ENCODE assay signal across 8 mouse cellular contexts in the genomic region with DNA sequence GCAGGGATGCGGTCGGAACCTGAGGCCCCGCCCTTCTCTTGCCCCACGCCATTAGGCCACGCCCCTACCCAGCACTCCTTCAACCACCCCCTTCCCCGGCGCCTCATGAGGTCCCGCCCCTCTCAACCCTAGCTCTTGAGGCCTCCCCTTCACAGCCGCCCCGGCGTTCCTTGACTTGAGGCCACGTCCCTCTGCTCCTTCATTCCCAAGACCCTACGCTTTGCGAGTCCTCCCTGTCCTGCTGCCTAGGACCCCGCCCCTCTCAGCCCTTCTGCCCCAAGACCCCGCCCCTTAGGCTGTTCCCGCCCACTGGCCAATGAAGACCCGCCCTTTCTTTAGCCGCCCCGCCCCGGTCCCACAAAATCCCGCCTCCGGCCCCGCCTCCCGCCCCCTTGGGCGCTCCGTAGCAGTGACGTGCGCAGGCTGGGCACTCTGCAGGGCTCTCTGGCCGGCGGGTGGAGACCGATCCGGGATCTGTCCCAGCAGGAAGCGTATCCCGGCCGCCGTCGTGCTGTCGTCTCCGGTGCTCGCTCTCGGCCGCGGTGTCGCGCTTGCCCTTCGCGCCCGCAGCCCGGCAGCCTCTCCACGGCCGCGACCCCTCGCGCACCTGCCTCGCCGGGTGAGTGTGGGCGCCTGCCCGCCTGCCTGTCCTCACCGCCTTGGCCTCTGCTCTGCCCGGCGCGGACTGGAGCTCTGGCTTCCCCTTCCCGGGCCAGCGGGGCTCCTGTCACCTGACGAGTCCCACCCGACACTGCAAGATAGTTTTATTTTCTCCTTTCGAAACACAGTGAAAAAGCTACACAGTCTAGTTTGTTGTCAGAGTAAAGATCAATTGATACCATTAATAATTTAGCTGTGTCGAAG. TPM values are rescaled to one million over a fixed set of nuclear protein-coding genes. Genes with fewer than 3 reads are reported as not detected.
A peak's percentile ranks its signal among the peaks of the same experiment; 100 is the strongest.
DNase-seq lines count a peak whose midpoint lies in the region; ATAC-seq lines count a peak whose summit lies in the region.

Gene Myo6 (plus strand): TSS at position 421 of the 864 bp plus-strand sequence.

- peak; percentile 96 for ATAC-seq in intestine, embryonic 14.5 days (replicated peaks; ENCODE audit: low FRiP score, low TSS enrichment, low read depth)
- peak; percentile 88 for ATAC-seq in megakaryocyte progenitor cell, adult 5-6 weeks (replicated peaks; ENCODE audit: poor library complexity)

- H3K36me3 ChIP-seq in intestine, embryonic 14.5 days (ENCODE audit: control insufficient read depth, insufficient read depth, low read length), result no peaks in the 10 kb centered on the region

- intact Hi-C loops in left cerebral cortex, postnatal 10 days (cut with DNase I), result no loop called here

- H3K27me3 ChIP-seq in intestine, embryonic 14.5 days (replicated peaks; ENCODE audit: control insufficient read depth, insufficient read depth, low read length), result no peaks in the 10 kb centered on the region

- H3K4me1 ChIP-seq in intestine, embryonic 14.5 days (replicated peaks; ENCODE audit: control insufficient read depth, insufficient read depth, low read length), result peaks cover 8% of the 10 kb centered on the region

- DNase-seq in adrenal gland, adult 2 months, result peak; percentile 97
- peak; percentile 95 for DNase-seq in embryo, embryonic 11 days
- DNase-seq in gastrocnemius, postnatal 25 days, result peak; percentile 93
- DNase-seq in intestine, embryonic 14.5 days (ENCODE audit: low spot score), result peak; percentile 99
- peak; percentile 91 to 94 for DNase-seq in left cerebral cortex, postnatal 10 days (ENCODE audit: extremely low spot score in 1 of 2, low spot score in 2 of 2)
- peak; percentile 95 to 96 for DNase-seq in right cerebral cortex, postnatal 10 days (ENCODE audit: low spot score in 2 of 2)
- peak; percentile 96 for DNase-seq in urinary bladder, postnatal 14 days (ENCODE audit: low spot score)

- peak within 1 kb of the TSS; percentile 67 for H3K4me2 ChIP-seq in intestine, embryonic 14.5 days (ENCODE audit: low read length)

- under 1% methylated on average over 67 of the region's 69 CpGs for WGBS in intestine, embryonic 14.5 days

- peak within 1 kb of the TSS; percentile 81 for H3K4me3 ChIP-seq in intestine, embryonic 14.5 days (ENCODE audit: low read depth, low read length)

- peak within 1 kb of the TSS; percentile 83 for H3K9ac ChIP-seq in intestine, embryonic 14.5 days (ENCODE audit: low read length)

- peak within 1 kb of the TSS; percentile 85 for H3K27ac ChIP-seq in intestine, embryonic 14.5 days (ENCODE audit: low read depth)

- H3K9me3 ChIP-seq in intestine, embryonic 14.5 days (ENCODE audit: control insufficient read depth, low read length), result no peaks in the 10 kb centered on the region

RNA-seq across cellular contexts. Expression of gene Myo6, which starts in this region (rescaled TPM):
- total RNA-seq in adrenal gland, adult 2 months (2021), result 10 to 100 TPM; 28.6 to 32.9 TPM
- polyA plus RNA-seq in adrenal gland, adult 2 months (2012; rRNA removed), result 8.6 and 8.9 TPM in 2 replicates
- total RNA-seq in gastrocnemius, postnatal 25 days (2021), result 1 to 10 TPM; 7.5 to 8.1 TPM
- polyA plus RNA-seq in intestine, embryonic 14.5 days (2014; fragmentation: Nextera tagmentation; extraction: Ambion mirVana), result 63.8 and 71.0 TPM in 2 replicates
- total RNA-seq in left cerebral cortex, postnatal 10 days (2021), result 10 to 100 TPM; 46.3 to 49.6 TPM
- total RNA-seq in megakaryocyte progenitor cell, adult 5-6 weeks (2015), result 0.20 and 0.32 TPM in 2 replicates
- 2.3 and 2.7 TPM in 2 replicates for total RNA-seq in megakaryocyte progenitor cell, adult 5-6 weeks (2017)

Comparison
In these comparisons a context has a peak if more than half of its experiments do, and no peak if none do; other contexts are left out.
1. Peak in every context shown above with its lines: DNase-seq, ATAC-seq, H3K4me3 ChIP-seq and H3K27ac ChIP-seq.